Mouse (Mus musculus) limb, embryonic 13.5 days (tissue): ENCODE measurements around the gene Mx1. TPM values are rescaled to one million over a fixed set of nuclear protein-coding genes. Genes with fewer than 3 reads are reported as not detected.

Experiments
- ATAC-seq: fragments of 200-750 bp; cut with Nextera tagmentation; 2 replicates; pipeline ENCODE4 v1.8.0; 2017; ENCODE audit warnings: low read depth, moderate number of reproducible peaks, moderate TSS enrichment; ENCODE audit not compliant: low FRiP score
- H3K27ac ChIP-seq: fragments of 300-500 bp; sonication (generic); 2 replicates; pipeline ENCODE4 v1.5.1; 2015; ENCODE audit warnings: inconsistent platforms, mild to moderate bottlenecking, moderate library complexity
- H3K27me3 ChIP-seq: fragments of 300-500 bp; sonication (generic); 2 replicates; pipeline ENCODE4 v1.6.1; 2015; ENCODE audit warnings: mild to moderate bottlenecking, inconsistent platforms
- H3K36me3 ChIP-seq: fragments of 300-500 bp; sonication (generic); 2 replicates; pipeline ENCODE4 v1.6.1; 2015; ENCODE audit warnings: inconsistent platforms, mild to moderate bottlenecking, moderate library complexity
- H3K4me1 ChIP-seq: fragments of 300-500 bp; sonication (generic); 2 replicates; pipeline ENCODE4 v1.6.1; 2015; ENCODE audit warnings: inconsistent platforms
- H3K4me2 ChIP-seq: fragments of 300-500 bp; sonication (generic); replicated peaks from 2 replicates; pipeline ENCODE4 v1.6.1; 2015; ENCODE audit warnings: inconsistent platforms, mild to moderate bottlenecking, moderate library complexity
- H3K4me3 ChIP-seq: fragments of 300-500 bp; sonication (generic); 2 replicates; pipeline ENCODE4 v1.5.1; 2015; ENCODE audit warnings: moderate library complexity, mild to moderate bottlenecking, inconsistent platforms
- H3K9ac ChIP-seq: fragments of 300-500 bp; sonication (generic); 2 replicates; pipeline ENCODE4 v1.6.1; 2015; ENCODE audit warnings: mild to moderate bottlenecking, inconsistent platforms
- H3K9me3 ChIP-seq: fragments of 300-500 bp; sonication (generic); 2 replicates; pipeline ENCODE4 v1.6.1; 2016; ENCODE audit warnings: inconsistent platforms
- WGBS: fragments of 180-500 bp; shearing (Covaris S2); methylation state at CpG from one replicate; pipeline ENCODE4 v1.1.7; 2015; 5-methylcytosine and 5-hydroxymethylcytosine counted together
- polyA plus RNA-seq: library from polyadenylated mRNA; unstranded; fragments of >200 nt; fragmentation: Nextera tagmentation; extraction: Ambion mirVana; gene quantifications from 2 replicates; pipeline ENCODE4 v1.2.1, GENCODE M21; 2015

Mx1 gene
- polyA plus RNA-seq, 1 experiment from 2014 or later = 0.24 TPM

- no peaks in the 10 kb centered on the region for H3K36me3 ChIP-seq
- H3K27me3 ChIP-seq = no peaks in the 10 kb centered on the region
- no peak overlapping the region for H3K4me2 ChIP-seq
- H3K4me3 ChIP-seq = no peak overlapping the region
- no peak for ATAC-seq
- H3K27ac ChIP-seq = no peak overlapping the region
- H3K4me1 ChIP-seq = no peaks in the 10 kb centered on the region
- H3K9me3 ChIP-seq = no peaks in the 10 kb centered on the region
- H3K9ac ChIP-seq = no peak overlapping the region
These were observed 61.0 kb downstream of the Mx1 start for GRCm38 (mm10) chr16:97401741-97402140.

- Histone ChIP-seq H3K36me3 (no peaks in the 10 kb centered on the region), H3K4me1 (no peaks in the 10 kb centered on the region), H3K27me3 (no peaks in the 10 kb centered on the region), H3K4me2 (no peak overlapping the region), H3K27ac (no peak overlapping the region), H3K9ac (no peak overlapping the region), H3K9me3 (no peaks in the 10 kb centered on the region), H3K4me3 (no peak overlapping the region)
- no peak for ATAC-seq
- whole genome bisulfite sequencing = 78% methylated on average over 4 of the region's 4 CpGs
These were observed 62.7 kb downstream of the Mx1 start for GRCm38 (mm10) chr16:97399991-97400390.

- Histone ChIP-seq H3K36me3 (no peaks in the 10 kb centered on the region), H3K4me1 (no peaks in the 10 kb centered on the region), H3K4me2 (no peak overlapping the region), H3K9ac (no peak overlapping the region), H3K27me3 (no peaks in the 10 kb centered on the region), H3K27ac (no peak overlapping the region), H3K9me3 (no peaks in the 10 kb centered on the region), H3K4me3 (no peak overlapping the region)
- WGBS = 91% methylated on average over 2 of the region's 2 CpGs
- ATAC-seq = no peak
These were observed 64.7 kb downstream of the Mx1 start for GRCm38 (mm10) chr16:97397945-97398531.

Other genes starting within 250 kb of the Mx1 start
- 5.2 and 8.4 TPM in 2 replicates for gene Bace2, start 106.2 kb downstream of the Mx1 start, polyA plus RNA-seq
- gene Fam3b, start 51.9 kb upstream of the Mx1 start, polyA plus RNA-seq = not detected in 2 replicates
- 0.72 and 1.4 TPM in 2 replicates for gene Tmprss2, start 148.3 kb upstream of the Mx1 start, polyA plus RNA-seq